Mouse (Mus musculus) adrenal gland, postnatal 25 days (tissue): ENCODE data around the gene Zbtb2. TPM values are rescaled to one million over a fixed set of nuclear protein-coding genes. Genes with fewer than 3 reads are reported as not detected.

ENCODE experiments used
- DNase-seq: peaks from one replicate; pipeline ENCODE4 v3.0.0; 2021; ENCODE audit warnings: mixed read lengths
- total RNA-seq: library from RNA; stranded (reverse); gene quantifications from 2 replicates; pipeline ENCODE4 v1.2.3, GENCODE M21; 2021

Zbtb2 gene
- total RNA-seq, 1 experiment from 2014 or later = 11.5 TPM

DNA sequence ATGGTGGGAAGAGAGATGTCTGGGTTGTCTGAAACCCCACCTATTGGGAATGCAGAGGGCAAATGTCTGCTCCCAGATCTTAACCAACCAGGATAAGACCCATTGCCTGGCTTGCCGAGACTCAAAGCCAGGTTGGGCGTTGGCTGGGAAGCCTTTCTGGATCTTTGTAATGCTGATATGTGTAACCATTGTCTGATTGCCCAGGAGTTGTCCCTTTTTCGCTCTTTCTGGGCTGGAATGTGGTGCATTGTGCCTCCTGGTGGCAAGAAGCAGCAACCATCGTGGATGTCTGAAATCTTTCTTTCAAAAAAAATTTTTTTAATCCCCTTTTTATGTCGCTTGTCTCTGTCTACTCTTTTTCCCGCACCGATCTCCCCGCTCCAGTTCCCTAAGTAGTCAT lies 54.6 kb downstream of the Zbtb2 start:
- DNase-seq = peak; percentile 38

DNA sequence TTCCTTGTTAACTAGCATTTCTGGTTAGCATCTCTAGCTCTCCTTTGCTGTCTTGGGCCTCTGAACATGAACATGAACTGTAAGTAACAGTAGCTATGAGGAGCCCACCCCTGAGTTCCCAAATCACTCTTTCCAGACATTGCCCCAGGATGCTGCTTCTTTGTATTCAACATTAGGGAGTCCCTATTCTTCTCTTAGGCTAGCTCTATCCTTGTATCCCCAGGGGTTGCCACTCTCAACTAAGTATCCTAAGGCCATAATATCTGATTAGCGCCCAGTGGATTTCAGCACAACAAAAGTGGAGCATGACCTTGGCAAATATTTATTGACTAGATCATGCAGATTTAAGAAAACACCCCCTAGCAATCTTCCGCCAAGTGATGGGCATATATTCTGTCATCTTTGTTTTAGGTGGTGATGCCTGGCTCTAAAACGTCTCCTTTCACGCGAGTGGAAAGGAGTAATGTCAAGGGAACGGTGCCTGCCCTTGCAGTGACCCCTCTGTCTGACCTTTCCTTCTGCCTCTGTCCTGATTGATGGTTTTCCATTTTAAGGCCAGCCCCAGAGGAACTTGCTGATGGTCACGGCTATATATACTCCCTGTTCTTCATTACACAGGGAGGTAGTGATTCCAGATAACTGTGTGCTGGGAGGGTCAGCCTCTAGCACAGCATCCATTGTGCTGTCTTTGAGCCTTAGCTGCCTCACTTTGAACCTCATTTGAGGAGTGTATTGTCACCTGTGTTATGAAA lies 55.5 kb downstream of the Zbtb2 start:
- DNase-seq = no peak

DNA sequence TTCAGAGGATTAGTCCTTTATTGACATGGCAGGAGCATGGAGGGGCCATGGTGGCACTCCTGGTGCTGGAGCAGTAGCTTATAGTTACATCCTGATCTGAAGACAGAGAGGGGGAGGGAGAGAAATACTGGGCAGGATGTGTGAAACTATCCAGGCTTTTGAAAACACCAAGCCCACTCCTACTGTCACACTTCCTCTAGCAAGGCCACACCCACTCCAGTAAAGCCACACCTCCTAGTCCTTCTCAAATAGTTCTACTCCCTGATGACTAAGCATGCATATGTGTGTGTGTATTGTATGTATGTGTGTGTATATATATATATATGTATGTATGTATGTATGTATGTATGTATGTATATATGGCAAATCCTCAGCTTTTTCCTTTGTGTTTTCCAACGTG lies 60.2 kb downstream of the Zbtb2 start:
- DNase-seq = no peak

GRCm38 (mm10) chr10:4325562-4325961 lies 62.3 kb downstream of the Zbtb2 start:
- no peak for DNase-seq

GRCm38 (mm10) chr10:4323885-4324284 lies 64.0 kb downstream of the Zbtb2 start:
- no peak for DNase-seq

Other genes starting within 250 kb of the Zbtb2 start
- 18.0 and 18.6 TPM in 2 replicates for gene Akap12, start 121.7 kb downstream of the Zbtb2 start, total RNA-seq
- 48.4 and 53.7 TPM in 2 replicates for gene Rmnd1, start 44.3 kb upstream of the Zbtb2 start, total RNA-seq
- 20.6 and 21.1 TPM in 2 replicates for gene Armt1, start 44.4 kb upstream of the Zbtb2 start, total RNA-seq
- gene Ccdc170, start 94.4 kb upstream of the Zbtb2 start, total RNA-seq = 2.0 TPM in 1 of 2 replicates, not detected in the other
- 12.0 and 12.8 TPM in 2 replicates for gene Esr1, start 223.5 kb upstream of the Zbtb2 start, total RNA-seq